Mouse (Mus musculus) neural tube, embryonic 11.5 days (tissue): ENCODE measurements at regions not wholly inside any gene's neighbourhood (a gene's known extent, or its start where the extent isn't known, plus 50 kb on each side); places are given as distances from the start of the nearest gene placed in this dataset.

Source experiments
- ATAC-seq: fragments of 200-750 bp; cut with Nextera tagmentation; 2 replicates; pipeline ENCODE4 v1.8.0; 2017; ENCODE audit warnings: moderate number of reproducible peaks, mild to moderate bottlenecking, moderate TSS enrichment, moderate library complexity; ENCODE audit not compliant: insufficient read depth, low FRiP score, low TSS enrichment
- DNase-seq: peaks from one replicate; pipeline ENCODE4 v3.0.0-alpha.2; 2015; ENCODE audit warnings: low spot score
- H3K27ac ChIP-seq: fragments of 300-500 bp; sonication (generic); 2 replicates; pipeline ENCODE4 v1.5.1; 2014; ENCODE audit warnings: low read depth, mild to moderate bottlenecking, low read length
- H3K27me3 ChIP-seq: fragments of 300-500 bp; sonication (generic); 2 replicates; pipeline ENCODE4 v1.6.1; 2014; ENCODE audit warnings: mild to moderate bottlenecking, low read length, mixed read lengths; ENCODE audit not compliant: control insufficient read depth, insufficient read depth
- H3K36me3 ChIP-seq: fragments of 300-500 bp; sonication (generic); 2 replicates; pipeline ENCODE4 v1.6.1; 2014; ENCODE audit warnings: mild to moderate bottlenecking, low read length, moderate library complexity, mixed read lengths; ENCODE audit not compliant: control insufficient read depth, insufficient read depth
- H3K4me1 ChIP-seq: fragments of 300-500 bp; sonication (generic); 2 replicates; pipeline ENCODE4 v1.6.1; 2014; ENCODE audit warnings: low read length, mixed read lengths; ENCODE audit not compliant: control insufficient read depth, insufficient read depth
- H3K4me2 ChIP-seq: fragments of 300-500 bp; sonication (generic); 2 replicates; pipeline ENCODE4 v1.6.1; 2014; ENCODE audit warnings: low read depth, mild to moderate bottlenecking, moderate library complexity
- H3K4me3 ChIP-seq: fragments of 300-500 bp; sonication (generic); 2 replicates; pipeline ENCODE4 v1.5.1; 2014; ENCODE audit warnings: low read depth, low read length
- H3K9ac ChIP-seq: fragments of 300-500 bp; sonication (generic); 2 replicates; pipeline ENCODE4 v1.6.1; 2014; ENCODE audit warnings: mild to moderate bottlenecking, low read length
- H3K9me3 ChIP-seq: fragments of 300-500 bp; sonication (generic); 2 replicates; pipeline ENCODE4 v1.6.1; 2016; ENCODE audit warnings: low read length; ENCODE audit not compliant: control insufficient read depth
- WGBS: fragments of 180-500 bp; shearing (Covaris S2); extraction: QIAGEN DNeasy Blood & Tissue Kit; methylation state at CpG from one replicate; pipeline ENCODE4 v1.1.7; 2014; 5-methylcytosine and 5-hydroxymethylcytosine counted together

- whole genome bisulfite sequencing = 27% methylated on average over 3 of the region's 3 CpGs
- no peak for DNase-seq
- H3K27ac ChIP-seq = no peak overlapping the region
- no peaks in the 10 kb centered on the region for H3K4me1 ChIP-seq
- no peak overlapping the region for H3K4me3 ChIP-seq
- no peak overlapping the region for H3K4me2 ChIP-seq
- H3K36me3 ChIP-seq = no peaks in the 10 kb centered on the region
- H3K27me3 ChIP-seq = no peaks in the 10 kb centered on the region
- H3K9me3 ChIP-seq = no peaks in the 10 kb centered on the region
- H3K9ac ChIP-seq = no peak overlapping the region
- ATAC-seq = no peak
Observed at GRCm38 (mm10) chr4:131128646-131129045, 184.5 kb downstream of the Matn1 start.

GRCm38 (mm10) chr4:131132201-131132600 lies 188.0 kb downstream of the Matn1 start:
- no peak overlapping the region for H3K4me2 ChIP-seq
- ATAC-seq = no peak
- no peaks in the 10 kb centered on the region for H3K9me3 ChIP-seq
- H3K36me3 ChIP-seq = no peaks in the 10 kb centered on the region
- no peak overlapping the region for H3K9ac ChIP-seq
- no peaks in the 10 kb centered on the region for H3K4me1 ChIP-seq
- H3K27ac ChIP-seq = no peak overlapping the region
- 27% methylated on average over 1 of the region's 1 CpGs for WGBS
- no peak overlapping the region for H3K4me3 ChIP-seq
- no peak for DNase-seq
- no peaks in the 10 kb centered on the region for H3K27me3 ChIP-seq

- no peaks in the 10 kb centered on the region for H3K4me1 ChIP-seq
- 74% methylated on average over 9 of the region's 9 CpGs for WGBS
- H3K4me3 ChIP-seq = no peak overlapping the region
- H3K9me3 ChIP-seq = no peaks in the 10 kb centered on the region
- ATAC-seq (no peak), DNase-seq (no peak)
- H3K9ac ChIP-seq = no peak overlapping the region
- no peak overlapping the region for H3K4me2 ChIP-seq
- H3K27ac ChIP-seq = no peak overlapping the region
- H3K36me3 ChIP-seq = no peaks in the 10 kb centered on the region
- H3K27me3 ChIP-seq = no peaks in the 10 kb centered on the region
Observed at GRCm38 (mm10) chr4:131132781-131133180, 188.6 kb downstream of the Matn1 start.

- Histone ChIP-seq H3K4me3 (no peak overlapping the region), H3K27ac (no peak overlapping the region), H3K36me3 (no peaks in the 10 kb centered on the region), H3K27me3 (no peaks in the 10 kb centered on the region), H3K9ac (no peak overlapping the region), H3K9me3 (no peaks in the 10 kb centered on the region), H3K4me1 (no peaks in the 10 kb centered on the region), H3K4me2 (no peak overlapping the region)
- ATAC-seq = no peak
- no peak for DNase-seq
- 83% methylated on average over 4 of the region's 4 CpGs for WGBS
Observed at GRCm38 (mm10) chr4:131135841-131136240, 191.7 kb downstream of the Matn1 start.

GRCm38 (mm10) chr4:131138891-131139290 lies 194.7 kb downstream of the Matn1 start:
- no peak for ATAC-seq
- H3K4me3 ChIP-seq = no peak overlapping the region
- no peak overlapping the region for H3K9ac ChIP-seq
- no peak overlapping the region for H3K4me2 ChIP-seq
- no peak for DNase-seq
- no peaks in the 10 kb centered on the region for H3K36me3 ChIP-seq
- no peaks in the 10 kb centered on the region; the same call in 1 of the 2 replicates for H3K4me1 ChIP-seq
- H3K27me3 ChIP-seq = no peaks in the 10 kb centered on the region
- H3K27ac ChIP-seq = no peak overlapping the region
- 82% methylated on average over 13 of the region's 13 CpGs for WGBS
- no peaks in the 10 kb centered on the region for H3K9me3 ChIP-seq

- WGBS = 66% methylated on average over 17 of the region's 17 CpGs
- Histone ChIP-seq H3K9me3 (no peaks in the 10 kb centered on the region), H3K9ac (no peak overlapping the region), H3K27me3 (no peaks in the 10 kb centered on the region), H3K4me2 (no peak overlapping the region), H3K36me3 (no peaks in the 10 kb centered on the region), H3K27ac (no peak overlapping the region), H3K4me1 (no peaks in the 10 kb centered on the region; the same call in 1 of the 2 replicates), H3K4me3 (no peak overlapping the region)
- no peak for ATAC-seq
- no peak for DNase-seq
Observed at GRCm38 (mm10) chr4:131141890-131142465, 197.8 kb downstream of the Matn1 start.

GRCm38 (mm10) chr4:131145507-131145906 lies 201.3 kb downstream of the Matn1 start:
- ATAC-seq (no peak), DNase-seq (no peak)
- Histone ChIP-seq H3K9me3 (no peaks in the 10 kb centered on the region), H3K4me2 (no peak overlapping the region), H3K9ac (no peak overlapping the region), H3K4me1 (no peaks in the 10 kb centered on the region; the same call in 1 of the 2 replicates), H3K4me3 (no peak overlapping the region), H3K36me3 (no peaks in the 10 kb centered on the region), H3K27me3 (no peaks in the 10 kb centered on the region), H3K27ac (no peak overlapping the region)
- 45% methylated on average over 1 of the region's 1 CpGs for WGBS

GRCm38 (mm10) chr4:131148042-131148747 lies 204.0 kb downstream of the Matn1 start:
- Histone ChIP-seq H3K9me3 (no peaks in the 10 kb centered on the region), H3K9ac (no peak overlapping the region), H3K27me3 (no peaks in the 10 kb centered on the region), H3K4me2 (no peak overlapping the region), H3K4me1 (no peaks in the 10 kb centered on the region), H3K36me3 (no peaks in the 10 kb centered on the region), H3K4me3 (no peak overlapping the region), H3K27ac (no peak overlapping the region)
- 70% methylated on average over 16 of the region's 16 CpGs for WGBS
- ATAC-seq (no peak), DNase-seq (no peak)

GRCm38 (mm10) chr4:131149466-131149865 lies 205.3 kb downstream of the Matn1 start:
- no peaks in the 10 kb centered on the region for H3K4me1 ChIP-seq
- no peak overlapping the region for H3K4me3 ChIP-seq
- 81% methylated on average over 5 of the region's 5 CpGs for WGBS
- H3K27me3 ChIP-seq = no peaks in the 10 kb centered on the region
- DNase-seq (no peak), ATAC-seq (no peak)
- no peaks in the 10 kb centered on the region for H3K9me3 ChIP-seq
- H3K4me2 ChIP-seq = no peak overlapping the region
- H3K36me3 ChIP-seq = no peaks in the 10 kb centered on the region
- H3K9ac ChIP-seq = no peak overlapping the region
- H3K27ac ChIP-seq = no peak overlapping the region
